Mouse (Mus musculus): Measurements from ENCODE around the gene Chd2. TPM values are rescaled to one million over a fixed set of nuclear protein-coding genes. Genes with fewer than 3 reads are reported as not detected.

The Chd2 gene
- polyA plus RNA-seq, 1 experiment = 5.8 TPM

DNA sequence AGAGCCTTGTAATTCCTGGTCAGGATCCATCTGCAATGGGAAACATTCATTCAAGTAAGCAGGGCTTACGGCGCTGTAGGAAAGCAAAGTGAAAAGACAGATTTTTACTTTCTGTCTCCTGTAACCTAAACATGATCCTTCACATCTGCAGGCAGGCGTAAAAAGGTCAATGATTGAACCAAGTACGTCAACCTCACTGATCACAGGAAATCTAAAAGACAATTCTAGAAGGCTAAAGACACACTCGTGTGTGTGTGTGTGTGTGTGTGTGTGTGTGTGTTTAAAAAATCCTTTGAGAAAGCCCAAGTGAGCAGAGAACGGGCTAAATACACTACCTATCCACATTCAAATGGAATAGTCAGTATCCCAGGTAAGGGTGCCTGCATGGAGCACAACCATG, 60.5 kb downstream of the Chd2 start:
- H3K79me3 ChIP-seq (ENCODE audit: low read depth) = no peaks in the 10 kb centered on the region
- peaks cover 84% of the 10 kb centered on the region for H3K36me3 ChIP-seq (ENCODE audit: control insufficient read depth, insufficient read depth)
- H3K4me3 ChIP-seq (ENCODE audit: insufficient read depth, poor library complexity, severe bottlenecking) = no peak overlapping the region
- TF ChIP-seq CTCF (IDR thresholded peaks at IDR 0.05; ENCODE audit: control insufficient read depth, insufficient read depth, insufficient read length) (no peak), USF1 (IDR thresholded peaks at IDR 0.05; ENCODE audit: low read depth) (no peak), MYOG (IDR thresholded peaks at IDR 0.05; ENCODE audit: control insufficient read depth, extremely low read depth, insufficient read length) (no peak), MAX (IDR thresholded peaks at IDR 0.05) (no peak), MYOD1 (IDR thresholded peaks at IDR 0.05; ENCODE audit: control insufficient read depth, insufficient read length, low read depth) (no peak), CEBPB (IDR thresholded peaks at IDR 0.05; ENCODE audit: low read depth) (no peak), FOSL1 (IDR thresholded peaks at IDR 0.05; ENCODE audit: insufficient read depth, low read length, poor library complexity, severe bottlenecking) (no peak)
- no peaks in the 10 kb centered on the region for H3K27me3 ChIP-seq (ENCODE audit: control insufficient read depth, insufficient read depth, insufficient read length)
- H3K79me2 ChIP-seq (ENCODE audit: control insufficient read depth, insufficient read depth) = no peaks in the 10 kb centered on the region
- H3ac ChIP-seq (ENCODE audit: control insufficient read depth, insufficient read length, low read depth) = no peak overlapping the region

DNA sequence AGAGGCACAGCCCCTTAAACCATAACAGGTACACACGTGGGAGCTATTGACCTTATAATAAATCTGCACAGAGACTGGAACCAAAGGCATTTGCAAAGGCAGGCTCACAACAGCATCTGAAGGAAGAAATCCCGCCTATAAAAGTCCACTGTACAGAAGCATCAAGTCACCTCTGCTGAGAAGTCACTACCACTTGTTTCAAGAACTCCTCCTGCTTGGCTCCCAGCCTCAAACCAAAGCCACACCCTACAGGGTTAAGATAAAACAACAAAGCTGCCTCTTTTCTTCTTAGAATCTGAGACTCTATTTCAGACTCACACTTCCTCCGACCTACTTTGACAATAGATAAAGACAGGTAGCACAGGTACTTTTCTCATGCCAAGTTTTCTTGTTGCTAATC, 62.1 kb downstream of the Chd2 start:
- peaks cover 91% of the 10 kb centered on the region for H3K36me3 ChIP-seq (ENCODE audit: control insufficient read depth, insufficient read depth)
- TF ChIP-seq CEBPB (IDR thresholded peaks at IDR 0.05; ENCODE audit: low read depth) (no peak), MAX (IDR thresholded peaks at IDR 0.05) (no peak)

DNA sequence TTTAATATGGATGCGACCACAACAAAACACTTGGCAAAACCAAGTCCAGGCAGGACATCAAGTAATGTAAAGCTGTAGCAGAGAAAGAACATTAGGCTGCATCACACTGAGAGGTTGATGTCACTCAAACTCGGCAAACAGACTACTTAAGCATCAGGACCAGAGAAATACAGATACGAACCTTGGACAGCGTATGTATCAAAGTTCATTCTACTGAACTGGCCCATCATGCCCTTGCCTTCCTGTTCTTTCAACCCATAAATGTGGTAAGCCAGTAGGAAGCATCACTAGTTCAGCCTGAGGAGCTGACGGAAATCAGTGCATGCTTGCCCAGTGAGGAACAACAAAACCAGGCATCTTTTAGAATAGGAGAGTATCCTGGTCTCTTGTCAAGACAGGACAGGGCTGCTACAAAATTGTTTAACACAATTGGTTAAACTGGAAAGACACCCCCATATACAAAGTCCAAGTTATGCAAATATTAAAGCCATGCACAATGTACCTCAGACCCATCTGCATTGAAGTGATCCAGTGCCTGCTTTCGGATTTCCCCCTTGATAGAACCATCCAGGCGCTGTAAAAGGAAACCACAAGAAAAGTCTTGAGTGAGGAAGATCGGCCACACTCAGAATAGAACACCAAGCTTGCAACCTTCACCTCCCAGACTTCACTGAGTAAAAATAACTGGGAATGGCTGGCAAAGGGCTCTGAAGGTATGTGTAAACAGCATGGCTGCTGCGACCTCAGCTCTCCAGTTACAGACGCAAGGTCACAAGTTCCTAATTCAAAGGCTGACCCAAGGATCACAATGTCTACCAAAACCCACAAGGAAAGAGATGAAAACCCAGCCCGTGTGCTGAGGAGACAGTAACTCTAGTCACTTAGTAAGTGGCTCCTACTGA, 63.2 kb downstream of the Chd2 start:
- Histone ChIP-seq H3K36me3 (ENCODE audit: control insufficient read depth, insufficient read depth) (peaks cover 96% of the 10 kb centered on the region), H3K4me3 (ENCODE audit: insufficient read depth, poor library complexity, severe bottlenecking) (no peak overlapping the region)
- TF ChIP-seq MYOG (IDR thresholded peaks at IDR 0.05; ENCODE audit: control insufficient read depth, extremely low read depth, insufficient read length) (no peak), FOSL1 (IDR thresholded peaks at IDR 0.05; ENCODE audit: insufficient read depth, low read length, poor library complexity, severe bottlenecking) (no peak), MYOD1 (IDR thresholded peaks at IDR 0.05; ENCODE audit: control insufficient read depth, insufficient read length, low read depth) (no peak), CEBPB (IDR thresholded peaks at IDR 0.05; ENCODE audit: low read depth) (no peak), CTCF (IDR thresholded peaks at IDR 0.05; ENCODE audit: control insufficient read depth, insufficient read depth, insufficient read length) (no peak), USF1 (IDR thresholded peaks at IDR 0.05; ENCODE audit: low read depth) (no peak), MAX (IDR thresholded peaks at IDR 0.05) (no peak)

More for the DNA sequence above, 62.1 kb downstream of the Chd2 start:
- H3K79me2 ChIP-seq (ENCODE audit: control insufficient read depth, insufficient read depth) = no peaks in the 10 kb centered on the region
- no peak overlapping the region for H3K4me3 ChIP-seq (ENCODE audit: insufficient read depth, poor library complexity, severe bottlenecking)
- H3ac ChIP-seq (ENCODE audit: control insufficient read depth, insufficient read length, low read depth) = no peak overlapping the region
- no peaks in the 10 kb centered on the region for H3K27me3 ChIP-seq (ENCODE audit: control insufficient read depth, insufficient read depth, insufficient read length)
- no peaks in the 10 kb centered on the region for H3K79me3 ChIP-seq (ENCODE audit: low read depth)

GRCm38 (mm10) chr7:73467741-73468140, 73.9 kb downstream of the Chd2 start:
- H3K27me3 ChIP-seq (ENCODE audit: control insufficient read depth, insufficient read depth, insufficient read length) = no peaks in the 10 kb centered on the region
- H3K36me3 ChIP-seq (ENCODE audit: control insufficient read depth, insufficient read depth) = peaks cover 86% of the 10 kb centered on the region
- peaks cover 3% of the 10 kb centered on the region for H3K79me3 ChIP-seq (ENCODE audit: low read depth)

More for the DNA sequence above, 63.2 kb downstream of the Chd2 start:
- no peaks in the 10 kb centered on the region for H3K79me3 ChIP-seq (ENCODE audit: low read depth)
- no peaks in the 10 kb centered on the region for H3K27me3 ChIP-seq (ENCODE audit: control insufficient read depth, insufficient read depth, insufficient read length)
- no peak overlapping the region for H3ac ChIP-seq (ENCODE audit: control insufficient read depth, insufficient read length, low read depth)
- H3K79me2 ChIP-seq (ENCODE audit: control insufficient read depth, insufficient read depth) = no peaks in the 10 kb centered on the region

GRCm38 (mm10) chr7:73463546-73463945, 78.1 kb downstream of the Chd2 start:
- peaks cover 5% of the 10 kb centered on the region for H3K79me2 ChIP-seq (ENCODE audit: control insufficient read depth, insufficient read depth)
- no peak overlapping the region for H3K4me3 ChIP-seq (ENCODE audit: insufficient read depth, poor library complexity, severe bottlenecking)
- peaks cover 3% of the 10 kb centered on the region for H3K79me3 ChIP-seq (ENCODE audit: low read depth)
- TF ChIP-seq USF1 (IDR thresholded peaks at IDR 0.05; ENCODE audit: low read depth) (no peak), CTCF (IDR thresholded peaks at IDR 0.05; ENCODE audit: control insufficient read depth, insufficient read depth, insufficient read length) (no peak), MAX (IDR thresholded peaks at IDR 0.05) (no peak), MYOG (IDR thresholded peaks at IDR 0.05; ENCODE audit: control insufficient read depth, extremely low read depth, insufficient read length) (no peak), FOSL1 (IDR thresholded peaks at IDR 0.05; ENCODE audit: insufficient read depth, low read length, poor library complexity, severe bottlenecking) (no peak), MYOD1 (IDR thresholded peaks at IDR 0.05; ENCODE audit: control insufficient read depth, insufficient read length, low read depth) (no peak), CEBPB (IDR thresholded peaks at IDR 0.05; ENCODE audit: low read depth) (no peak)
- H3ac ChIP-seq (ENCODE audit: control insufficient read depth, insufficient read length, low read depth) = no peak overlapping the region
- H3K36me3 ChIP-seq (ENCODE audit: control insufficient read depth, insufficient read depth) = peaks cover 86% of the 10 kb centered on the region
- H3K27me3 ChIP-seq (ENCODE audit: control insufficient read depth, insufficient read depth, insufficient read length) = no peaks in the 10 kb centered on the region

More at GRCm38 (mm10) chr7:73467741-73468140, 73.9 kb downstream of the Chd2 start:
- Histone ChIP-seq H3ac (ENCODE audit: control insufficient read depth, insufficient read length, low read depth) (no peak overlapping the region), H3K79me2 (ENCODE audit: control insufficient read depth, insufficient read depth) (no peaks in the 10 kb centered on the region), H3K4me3 (ENCODE audit: insufficient read depth, poor library complexity, severe bottlenecking) (no peak overlapping the region)
- no peak for TF ChIP-seq CEBPB (IDR thresholded peaks at IDR 0.05; ENCODE audit: low read depth)
- TF ChIP-seq CTCF (IDR thresholded peaks at IDR 0.05; ENCODE audit: control insufficient read depth, insufficient read depth, insufficient read length) = no peak
- TF ChIP-seq MYOG (IDR thresholded peaks at IDR 0.05; ENCODE audit: control insufficient read depth, extremely low read depth, insufficient read length) = no peak
- no peak for TF ChIP-seq FOSL1 (IDR thresholded peaks at IDR 0.05; ENCODE audit: insufficient read depth, low read length, poor library complexity, severe bottlenecking)
- no peak for TF ChIP-seq MAX (IDR thresholded peaks at IDR 0.05)
- no peak for TF ChIP-seq MYOD1 (IDR thresholded peaks at IDR 0.05; ENCODE audit: control insufficient read depth, insufficient read length, low read depth)
- TF ChIP-seq USF1 (IDR thresholded peaks at IDR 0.05; ENCODE audit: low read depth) = no peak
